Mouse (Mus musculus): ENCODE measurements at regions not wholly inside any gene's neighbourhood (a gene's known extent, or its start where the extent isn't known, plus 50 kb on each side); places are given as distances from the start of the nearest gene placed in this dataset.

DNA sequence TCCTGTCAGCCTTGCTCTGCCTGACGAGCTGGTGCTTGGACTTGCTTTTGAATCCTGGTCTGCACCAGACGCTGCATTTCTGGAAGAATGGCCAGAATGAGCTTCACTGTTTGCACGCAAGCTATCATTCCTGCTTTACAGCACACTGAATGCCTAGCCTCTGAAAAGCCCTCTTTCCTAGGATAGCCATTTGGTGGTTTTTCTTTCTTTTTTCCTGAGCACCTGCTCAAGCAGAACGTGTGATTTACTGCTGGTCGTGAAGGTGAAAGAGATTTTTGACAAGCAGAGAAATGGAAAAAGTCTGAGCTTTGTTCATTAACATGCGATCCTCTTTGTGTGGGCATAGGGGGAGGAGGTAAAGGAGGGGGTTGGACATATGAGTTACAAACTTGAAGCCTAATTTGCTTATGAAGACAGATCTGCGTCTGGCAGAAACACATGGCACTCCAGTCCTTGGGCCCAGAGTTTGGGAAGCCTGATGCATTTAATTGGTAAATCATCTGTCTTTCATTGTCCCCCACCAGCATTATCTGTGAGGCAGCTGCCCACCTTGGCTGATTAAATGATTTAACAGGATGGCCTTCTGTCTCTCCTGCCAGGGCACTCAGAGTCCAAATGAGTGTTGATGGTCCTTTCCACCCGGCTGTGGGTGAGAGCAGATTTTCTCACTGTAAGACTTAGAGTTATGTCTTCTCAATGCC is 457.1 kb upstream of the Plxna2 start:
- TF ChIP-seq CTCF (IDR thresholded peaks at IDR 0.05) = no peak
- no peak for TF ChIP-seq POLR2A (IDR thresholded peaks at IDR 0.05; ENCODE audit: insufficient read depth, low read depth, low read length)
- TF ChIP-seq EP300 (IDR thresholded peaks at IDR 0.05; ENCODE audit: insufficient read depth, low read depth, low read length) = no peak
